Mouse (Mus musculus): ENCODE results near the gene Alpl. TPM values are rescaled to one million over a fixed set of nuclear protein-coding genes. Genes with fewer than 3 reads are reported as not detected.

The Alpl gene
- polyA plus RNA-seq (2012; rRNA removed) (4.6 and 5.1 TPM in 2 replicates), polyA plus RNA-seq (2014; fragmentation: Nextera tagmentation; extraction: Ambion mirVana) (5.1 and 6.1 TPM in 2 replicates)

- Histone ChIP-seq H3K27me3 (ENCODE audit: control insufficient read depth, insufficient read depth, low read length) (peaks cover 33% of the 10 kb centered on the region), H3K4me3 (ENCODE audit: insufficient read depth in 1 of 2, low read depth in 2 of 2, low read length in 2 of 2) (peak within 1 kb of the TSS; percentile 17 to 22; a peak in 2 of 4 replicates), H3K4me2 (ENCODE audit: low read depth) (peak within 1 kb of the TSS; percentile 31), H3K9me3 (ENCODE audit: control insufficient read depth, low read length) (no peaks in the 10 kb centered on the region), H3K36me3 (replicated peaks; ENCODE audit: control insufficient read depth, insufficient read depth, low read depth) (no peaks in the 10 kb centered on the region), H3K4me1 (replicated peaks; ENCODE audit: control insufficient read depth in 2 of 2, insufficient read depth in 2 of 2, low read length in 1 of 2) (no peaks in the 10 kb centered on the region), H3K27ac (no peak within 1 kb of the TSS), H3K9ac (replicated peaks) (no peak within 1 kb of the TSS)
- TF ChIP-seq CTCF (IDR thresholded peaks at IDR 0.05; ENCODE audit: low read depth): peak; percentile 71
- TF ChIP-seq EP300 (IDR thresholded peaks at IDR 0.05; ENCODE audit: low read depth): no peak
- DNase-seq (ENCODE audit: low read depth in 3 of 3, low spot score in 3 of 3) (no peak), ATAC-seq (ENCODE audit: insufficient read depth) (peak; percentile 68)
- WGBS (ENCODE audit: insufficient replicate concordance): 3% methylated on average over 76 of the region's 78 CpGs
Observed at GRCm38 (mm10) chr4:137795611-137796557, at the start of gene Alpl. TSS of gene Alpl (minus strand) at chr4:137796384.

GRCm38 (mm10) chr4:137844656-137845055 is 48.5 kb upstream of the Alpl start:
- Histone ChIP-seq H3K27ac (no peak overlapping the region), H3K9me3 (ENCODE audit: control insufficient read depth, low read length) (no peaks in the 10 kb centered on the region), H3K4me3 (ENCODE audit: insufficient read depth in 1 of 2, low read depth in 2 of 2, low read length in 2 of 2) (no peak overlapping the region), H3K27me3 (ENCODE audit: control insufficient read depth, insufficient read depth, low read length) (no peaks in the 10 kb centered on the region), H3K4me1 (replicated peaks; ENCODE audit: control insufficient read depth in 2 of 2, insufficient read depth in 2 of 2, low read length in 1 of 2) (no peaks in the 10 kb centered on the region), H3K9ac (replicated peaks) (no peak overlapping the region), H3K36me3 (replicated peaks; ENCODE audit: control insufficient read depth, insufficient read depth, low read depth) (no peaks in the 10 kb centered on the region), H3K4me2 (ENCODE audit: low read depth) (no peak overlapping the region)
- no peak for ATAC-seq (ENCODE audit: insufficient read depth)
- 17% methylated on average over 11 of the region's 11 CpGs for WGBS (ENCODE audit: insufficient replicate concordance)
- TF ChIP-seq EP300 (IDR thresholded peaks at IDR 0.05; ENCODE audit: low read depth) (no peak), CTCF (IDR thresholded peaks at IDR 0.05; ENCODE audit: low read depth) (peak; percentile 91)
- DNase-seq (ENCODE audit: low read depth in 3 of 3, low spot score in 3 of 3): no peak

GRCm38 (mm10) chr4:137839452-137839851 is 43.3 kb upstream of the Alpl start:
- Histone ChIP-seq H3K36me3 (replicated peaks; ENCODE audit: control insufficient read depth, insufficient read depth, low read depth) (no peaks in the 10 kb centered on the region), H3K27ac (no peak overlapping the region), H3K4me1 (replicated peaks; ENCODE audit: control insufficient read depth in 2 of 2, insufficient read depth in 2 of 2, low read length in 1 of 2) (no peaks in the 10 kb centered on the region), H3K4me3 (ENCODE audit: insufficient read depth in 1 of 2, low read depth in 2 of 2, low read length in 2 of 2) (no peak overlapping the region), H3K27me3 (ENCODE audit: control insufficient read depth, insufficient read depth, low read length) (no peaks in the 10 kb centered on the region), H3K9me3 (ENCODE audit: control insufficient read depth, low read length) (no peaks in the 10 kb centered on the region), H3K4me2 (ENCODE audit: low read depth) (no peak overlapping the region), H3K9ac (replicated peaks) (no peak overlapping the region)
- ATAC-seq (ENCODE audit: insufficient read depth) (no peak), DNase-seq (ENCODE audit: low read depth in 3 of 3, low spot score in 3 of 3) (no peak)
- TF ChIP-seq EP300 (IDR thresholded peaks at IDR 0.05; ENCODE audit: low read depth) (no peak), CTCF (IDR thresholded peaks at IDR 0.05; ENCODE audit: low read depth) (no peak)
- 61% methylated on average over 5 of the region's 5 CpGs for WGBS (ENCODE audit: insufficient replicate concordance)

- no peaks in the 10 kb centered on the region for H3K9me3 ChIP-seq (ENCODE audit: control insufficient read depth, low read length)
- no peak overlapping the region for H3K4me2 ChIP-seq (ENCODE audit: low read depth)
- TF ChIP-seq CTCF (IDR thresholded peaks at IDR 0.05; ENCODE audit: low read depth): no peak
- no peak for TF ChIP-seq EP300 (IDR thresholded peaks at IDR 0.05; ENCODE audit: low read depth)
- no peak overlapping the region for H3K27ac ChIP-seq
- no peak overlapping the region for H3K4me3 ChIP-seq (ENCODE audit: insufficient read depth in 1 of 2, low read depth in 2 of 2, low read length in 2 of 2)
- no peak for ATAC-seq (ENCODE audit: insufficient read depth)
- no peaks in the 10 kb centered on the region for H3K27me3 ChIP-seq (ENCODE audit: control insufficient read depth, insufficient read depth, low read length)
- H3K9ac ChIP-seq (replicated peaks): no peak overlapping the region
- DNase-seq (ENCODE audit: low read depth in 3 of 3, low spot score in 3 of 3): no peak
- no peaks in the 10 kb centered on the region for H3K4me1 ChIP-seq (replicated peaks; ENCODE audit: control insufficient read depth in 2 of 2, insufficient read depth in 2 of 2, low read length in 1 of 2)
- WGBS (ENCODE audit: insufficient replicate concordance): 69% methylated on average over 2 of the region's 2 CpGs
- H3K36me3 ChIP-seq (replicated peaks; ENCODE audit: control insufficient read depth, insufficient read depth, low read depth): no peaks in the 10 kb centered on the region
Observed at GRCm38 (mm10) chr4:137838791-137839190, 42.6 kb upstream of the Alpl start.

GRCm38 (mm10) chr4:137837792-137838191 is 41.6 kb upstream of the Alpl start:
- WGBS (ENCODE audit: insufficient replicate concordance): 57% methylated on average over 8 of the region's 8 CpGs
- H3K9me3 ChIP-seq (ENCODE audit: control insufficient read depth, low read length): no peaks in the 10 kb centered on the region
- H3K4me1 ChIP-seq (replicated peaks; ENCODE audit: control insufficient read depth in 2 of 2, insufficient read depth in 2 of 2, low read length in 1 of 2): no peaks in the 10 kb centered on the region
- H3K9ac ChIP-seq (replicated peaks): no peak overlapping the region
- H3K4me2 ChIP-seq (ENCODE audit: low read depth): no peak overlapping the region
- no peak overlapping the region for H3K27ac ChIP-seq
- H3K4me3 ChIP-seq (ENCODE audit: insufficient read depth in 1 of 2, low read depth in 2 of 2, low read length in 2 of 2): no peak overlapping the region
- TF ChIP-seq CTCF (IDR thresholded peaks at IDR 0.05; ENCODE audit: low read depth): no peak
- no peak for TF ChIP-seq EP300 (IDR thresholded peaks at IDR 0.05; ENCODE audit: low read depth)
- no peaks in the 10 kb centered on the region for H3K27me3 ChIP-seq (ENCODE audit: control insufficient read depth, insufficient read depth, low read length)
- DNase-seq (ENCODE audit: low read depth in 3 of 3, low spot score in 3 of 3): no peak
- H3K36me3 ChIP-seq (replicated peaks; ENCODE audit: control insufficient read depth, insufficient read depth, low read depth): no peaks in the 10 kb centered on the region
- no peak for ATAC-seq (ENCODE audit: insufficient read depth)

Data from liver, embryonic 14.5 days (tissue).